Mouse (Mus musculus) CH12.LX (cell line): ENCODE measurements around the gene Rcan2. TPM values are rescaled to one million over a fixed set of nuclear protein-coding genes. Genes with fewer than 3 reads are reported as not detected.

Experiments used
- DNase-seq: peaks from one replicate; pipeline ENCODE4 v3.0.0-alpha.2; 2013; ENCODE audit errors: extremely low read depth
- H3K27ac ChIP-seq: 2 replicates; pipeline ENCODE4 v1.5.1; 2012; ENCODE audit warnings: low read depth, mild to moderate bottlenecking, control low read depth, moderate library complexity; ENCODE audit not compliant: insufficient read depth
- H3K27me3 ChIP-seq: replicated peaks from 2 replicates; pipeline ENCODE3; 2012; ENCODE audit warnings: inconsistent platforms
- H3K36me3 ChIP-seq, 2 experiments: replicated peaks in 1 of 2; 2 replicates each; pipeline versions ENCODE3 to v1.6.1; 2012; ENCODE audit warnings: inconsistent platforms in 1 of 2, low read length in 1 of 2, mild to moderate bottlenecking in 1 of 2, mixed read lengths in 1 of 2, moderate library complexity in 1 of 2; ENCODE audit not compliant: control insufficient read depth in 1 of 2, insufficient read depth in 1 of 2
- H3K4me1 ChIP-seq, 2 experiments: 2 replicates each; pipeline ENCODE4 v1.6.1; 2012; ENCODE audit warnings: inconsistent platforms in 1 of 2, moderate library complexity in 1 of 2; ENCODE audit not compliant: insufficient read depth in 2 of 2, control insufficient read depth in 1 of 2
- H3K4me2 ChIP-seq: 2 replicates; pipeline ENCODE4 v1.6.1; 2012; ENCODE audit warnings: low read depth, mild to moderate bottlenecking, control low read depth; ENCODE audit not compliant: poor library complexity, insufficient read depth, severe bottlenecking
- H3K4me3 ChIP-seq, 3 experiments: fragments of 150-350 bp in 1 of 3; sonication (generic) in 1 of 3; replicated peaks in 1 of 3; 2 replicates each; pipeline versions ENCODE3 to v1.5.1; 2011 to 2012; ENCODE audit warnings: low read depth in 2 of 3, low read length in 2 of 3, mild to moderate bottlenecking in 2 of 3, moderate library complexity in 2 of 3, control low read depth in 1 of 3, improper control_type of control experiment in 1 of 3, inconsistent platforms in 1 of 3, mixed read lengths in 1 of 3; ENCODE audit not compliant: poor library complexity in 1 of 3
- H3K79me2 ChIP-seq: replicated peaks from 2 replicates; pipeline ENCODE4 v1.6.1; 2012; ENCODE audit warnings: mild to moderate bottlenecking, moderate library complexity; ENCODE audit not compliant: control insufficient read depth, poor library complexity, insufficient read depth, severe bottlenecking; ENCODE audit errors: extremely low read depth
- H3K9ac ChIP-seq: 2 replicates; pipeline ENCODE4 v1.6.1; 2012; ENCODE audit warnings: low read depth, mild to moderate bottlenecking, control low read depth, moderate library complexity; ENCODE audit not compliant: insufficient read depth
- H3K9me3 ChIP-seq: replicated peaks from 2 replicates; pipeline ENCODE3; 2012; ENCODE audit warnings: low read length, inconsistent platforms, mixed read lengths
- CTCF ChIP-seq, 2 experiments: IDR thresholded peaks in 1 of 2; conservative IDR thresholded peaks in 1 of 2; 2 replicates each; pipeline ENCODE4 v1.5.1; 2011 to 2012; ENCODE audit warnings: low read depth in 2 of 2, low read length in 2 of 2, improper control_type of control experiment in 1 of 2, inconsistent platforms in 1 of 2, mild to moderate bottlenecking in 1 of 2, moderate library complexity in 1 of 2
- EP300 ChIP-seq: IDR thresholded peaks from 2 replicates; pipeline ENCODE4 v1.6.1; 2011; ENCODE audit warnings: low read length, improper control_type of control experiment
- ETS1 ChIP-seq: conservative IDR thresholded peaks from 2 replicates; pipeline ENCODE4 v1.6.1; 2012; ENCODE audit warnings: low read depth, mild to moderate bottlenecking, inconsistent platforms, low read length, improper control_type of control experiment, moderate library complexity
- GABPA ChIP-seq: IDR thresholded peaks from 2 replicates; pipeline ENCODE4 v1.6.1; 2012; ENCODE audit warnings: low read depth, low read length, improper control_type of control experiment, inconsistent platforms; ENCODE audit not compliant: insufficient replicate concordance
- IRF4 ChIP-seq: IDR thresholded peaks from 2 replicates; pipeline ENCODE4 v1.6.1; 2014; ENCODE audit warnings: low read depth, mild to moderate bottlenecking, inconsistent platforms, low read length, improper control_type of control experiment
- JUND ChIP-seq: conservative IDR thresholded peaks from 2 replicates; pipeline ENCODE4 v1.6.1; 2011; ENCODE audit warnings: low read depth, low read length, improper control_type of control experiment
- MAZ ChIP-seq: IDR thresholded peaks from 2 replicates; pipeline ENCODE4 v1.6.1; 2012; ENCODE audit warnings: low read depth, mild to moderate bottlenecking, inconsistent platforms, low read length, improper control_type of control experiment, moderate library complexity
- MXI1 ChIP-seq: IDR thresholded peaks from 2 replicates; pipeline ENCODE4 v1.6.1; 2011; ENCODE audit warnings: mild to moderate bottlenecking, low read depth, low read length, improper control_type of control experiment
- MYC ChIP-seq: IDR thresholded peaks from 2 replicates; pipeline ENCODE4 v1.6.1; 2011; ENCODE audit warnings: low read depth, mild to moderate bottlenecking, improper control_type of control experiment, low read length
- NELFE ChIP-seq: IDR thresholded peaks from 2 replicates; pipeline ENCODE4 v1.6.1; 2011; ENCODE audit warnings: low read depth, low read length, improper control_type of control experiment
- NRF1 ChIP-seq: IDR thresholded peaks from 2 replicates; pipeline ENCODE4 v1.6.1; 2014; ENCODE audit warnings: low read depth, mild to moderate bottlenecking, inconsistent platforms, low read length, improper control_type of control experiment, moderate library complexity
- PAX5 ChIP-seq: IDR thresholded peaks from 2 replicates; pipeline ENCODE4 v1.6.1; 2012; ENCODE audit warnings: low read length, inconsistent platforms, mixed read lengths
- POLR2A ChIP-seq: IDR thresholded peaks from 2 replicates; pipeline ENCODE4 v1.6.1; 2011; ENCODE audit warnings: low read depth, mild to moderate bottlenecking, improper control_type of control experiment, low read length
- RCOR1 ChIP-seq: conservative IDR thresholded peaks from 2 replicates; pipeline ENCODE4 v1.6.1; 2012; ENCODE audit warnings: low read depth, mild to moderate bottlenecking, inconsistent platforms, low read length, improper control_type of control experiment
- SMC3 ChIP-seq: IDR thresholded peaks from 2 replicates; pipeline ENCODE4 v1.6.1; 2011; ENCODE audit warnings: low read depth, low read length, improper control_type of control experiment
- TBP ChIP-seq: conservative IDR thresholded peaks from 2 replicates; pipeline ENCODE4 v1.6.1; 2011; ENCODE audit warnings: low read depth, low read length, improper control_type of control experiment
- TCF12 ChIP-seq: IDR thresholded peaks from 2 replicates; pipeline ENCODE4 v1.6.1; 2014; ENCODE audit warnings: low read depth, mild to moderate bottlenecking, inconsistent platforms, low read length, improper control_type of control experiment
- UBTF ChIP-seq: IDR thresholded peaks from 2 replicates; pipeline ENCODE4 v1.6.1; 2012; ENCODE audit warnings: low read depth, mild to moderate bottlenecking, inconsistent platforms, low read length, improper control_type of control experiment, moderate library complexity
- USF1 ChIP-seq: IDR thresholded peaks from 2 replicates; pipeline ENCODE4 v1.6.1; 2014; ENCODE audit warnings: low read depth, mild to moderate bottlenecking, inconsistent platforms, low read length, improper control_type of control experiment
- USF2 ChIP-seq: conservative IDR thresholded peaks from 2 replicates; pipeline ENCODE4 v1.6.1; 2011; ENCODE audit warnings: low read depth, low read length, improper control_type of control experiment
- ZC3H11A ChIP-seq: IDR thresholded peaks from 2 replicates; pipeline ENCODE4 v1.6.1; 2012; ENCODE audit warnings: low read depth, mild to moderate bottlenecking, inconsistent platforms, low read length, improper control_type of control experiment
- ZNF384 ChIP-seq: IDR thresholded peaks from 2 replicates; pipeline ENCODE4 v1.6.1; 2012; ENCODE audit warnings: low read depth, low read length, improper control_type of control experiment, inconsistent platforms
- dilution Hi-C: fragments of 300-500 bp; cut with MboI; formaldehyde crosslinking; loops from 2 replicates; pipeline ENCODE4 v1.14.3; 2020; ENCODE audit warnings: low sequenced_read_pairs; ENCODE audit not compliant: extremely low pct_unique_long_range_greater_than_20kb, extremely low pct_ligation_motif_present
- in situ Hi-C: fragments of 300-500 bp; cut with MboI; formaldehyde crosslinking; loops from 3 replicates; pipeline ENCODE4 v1.14.3; 2019; ENCODE audit warnings: low sequenced_read_pairs, low pct_ligation_motif_present, low pct_unique_long_range_greater_than_20kb, mixed read lengths
- polyA plus RNA-seq: library from polyadenylated mRNA; unstranded; fragments of >175 nt; gene quantifications from 2 replicates; pipeline ENCODE4 v1.2.1, GENCODE M21; 2012; ENCODE audit warnings: low read depth; ENCODE audit not compliant: insufficient read length
- total RNA-seq, 2 experiments: library from RNA; depleted of rRNA; stranded (reverse); fragments of 300-350 nt in 1 of 2; fragments of >200 nt in 1 of 2; gene quantifications; 2 replicates each; pipeline ENCODE4 v1.2.3; 2012 to 2014

Rcan2 gene
- total and polyA plus RNA-seq, 3 experiments, result 0.32 to 1.5 TPM; not detected in 1

DNA sequence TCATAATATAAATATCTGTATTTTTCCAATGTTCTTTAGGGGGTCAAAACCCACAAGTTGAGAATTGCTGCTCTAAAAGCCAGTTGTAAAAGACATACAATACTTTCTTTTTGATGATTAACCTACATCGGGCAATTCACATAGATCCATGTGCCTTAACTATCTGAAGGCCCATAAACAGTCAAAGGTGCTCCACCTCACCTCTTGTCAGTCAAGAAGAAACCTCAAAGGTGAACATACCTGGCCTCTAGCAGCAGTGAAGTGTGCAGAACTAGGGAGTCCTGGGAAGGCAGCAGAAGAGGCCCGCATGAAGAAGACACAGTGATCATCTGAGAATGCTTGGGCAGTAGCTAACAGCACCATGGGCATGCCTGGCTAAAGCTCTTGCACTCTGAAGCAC, 239.3 kb downstream of the Rcan2 start:
- in situ Hi-C loops, result loop anchor here (25.0 kb wide), 2 partner anchors 153 to 328 kb away; no protein-coding TSS in a partner anchor
- no peak for TF ChIP-seq JUND
- TF ChIP-seq NRF1, result no peak
- no peak for TF ChIP-seq TBP
- no peak for TF ChIP-seq SMC3
- TF ChIP-seq USF2, result no peak
- TF ChIP-seq ZNF384, result no peak

DNA sequence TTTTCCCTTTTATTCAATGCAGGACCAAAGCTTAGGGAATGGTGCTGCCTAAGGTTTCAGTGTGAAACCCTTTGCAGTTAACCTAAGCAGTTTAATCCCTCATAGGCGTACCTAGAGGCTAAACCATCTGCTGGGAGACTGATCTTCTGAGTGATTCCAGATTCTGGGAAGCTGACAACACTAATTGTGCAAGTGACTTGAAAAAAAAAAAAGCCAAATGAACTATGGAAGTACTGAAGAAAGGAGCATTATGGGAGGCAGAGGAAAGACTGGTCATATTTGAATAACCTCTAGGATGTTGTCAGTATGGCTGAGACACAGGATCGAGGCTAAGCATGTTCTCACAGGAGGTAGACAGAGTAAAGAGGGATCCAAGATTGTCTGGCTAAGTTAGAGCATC, 241.2 kb downstream of the Rcan2 start:
- no peak overlapping the region for H3K9ac ChIP-seq
- peaks cover 63% of the 10 kb centered on the region for H3K27me3 ChIP-seq
- DNase-seq, result no peak
- no peaks in the 10 kb centered on the region for H3K4me1 ChIP-seq
- no peaks in the 10 kb centered on the region for H3K79me2 ChIP-seq
- no peak overlapping the region for H3K4me3 ChIP-seq
- no peak overlapping the region for H3K4me2 ChIP-seq
- in situ Hi-C loops, result loop anchor here (25.0 kb wide), 2 partner anchors 155 to 330 kb away; no protein-coding TSS in a partner anchor
- no peaks in the 10 kb centered on the region for H3K36me3 ChIP-seq
- H3K27ac ChIP-seq, result no peak overlapping the region
- peaks cover 2% of the 10 kb centered on the region for H3K9me3 ChIP-seq
- dilution Hi-C loops, result no loop called here
- TF ChIP-seq MYC, result no peak
- no peak for TF ChIP-seq TBP
- no peak for TF ChIP-seq ZC3H11A
- no peak for TF ChIP-seq CTCF (conservative IDR thresholded peaks at IDR 0.05 in 1 of 2, IDR thresholded peaks at IDR 0.05 in 1 of 2; ENCODE audit: low read depth in 2 of 2, low read length in 2 of 2)
- no peak for TF ChIP-seq EP300
- no peak for TF ChIP-seq JUND
- no peak for TF ChIP-seq IRF4
- no peak for TF ChIP-seq MXI1
- no peak for TF ChIP-seq USF1
- no peak for TF ChIP-seq GABPA
- TF ChIP-seq ETS1, result no peak
- no peak for TF ChIP-seq MAZ
- no peak for TF ChIP-seq NELFE
- TF ChIP-seq UBTF, result no peak
- no peak for TF ChIP-seq POLR2A
- TF ChIP-seq SMC3, result no peak
- TF ChIP-seq PAX5, result no peak
- no peak for TF ChIP-seq RCOR1
- TF ChIP-seq TCF12, result no peak

More for the DNA sequence above, 239.3 kb downstream of the Rcan2 start:
- no peak for DNase-seq
- H3K79me2 ChIP-seq, result no peaks in the 10 kb centered on the region
- no peak overlapping the region for H3K4me2 ChIP-seq
- H3K27me3 ChIP-seq, result peaks cover 46% of the 10 kb centered on the region
- no peak overlapping the region for H3K4me3 ChIP-seq
- H3K9me3 ChIP-seq, result peaks cover 2% of the 10 kb centered on the region
- no peak overlapping the region for H3K9ac ChIP-seq
- H3K4me1 ChIP-seq, result no peaks in the 10 kb centered on the region
- no peak overlapping the region for H3K27ac ChIP-seq
- dilution Hi-C loops, result no loop called here
- H3K36me3 ChIP-seq, result no peaks in the 10 kb centered on the region
